Mouse (Mus musculus): Measurements from ENCODE around the gene Hpcal1. TPM values are rescaled to one million over a fixed set of nuclear protein-coding genes. Genes with fewer than 3 reads are reported as not detected.

Gene Hpcal1
- polyA plus RNA-seq, 1 experiment from 2014 or later, result 39.1 TPM

GRCm38 (mm10) chr12:17703866-17704265 is 13.2 kb downstream of the Hpcal1 start:
- no peak overlapping the region for H3K4me2 ChIP-seq
- no peak for DNase-seq (ENCODE audit: low spot score, missing footprints)
- ATAC-seq (ENCODE audit: low FRiP score), result no peak
- H3K4me1 ChIP-seq (ENCODE audit: control insufficient read depth, insufficient read depth, low read length), result peaks cover 21% of the 10 kb centered on the region
- H3K9me3 ChIP-seq (ENCODE audit: control insufficient read depth, low read length), result no peaks in the 10 kb centered on the region
- no peaks in the 10 kb centered on the region for H3K36me3 ChIP-seq (ENCODE audit: control insufficient read depth, insufficient read depth, low read length)
- no peak overlapping the region for H3K9ac ChIP-seq (ENCODE audit: low read length)
- H3K27me3 ChIP-seq (ENCODE audit: control insufficient read depth, insufficient read depth, low read length), result no peaks in the 10 kb centered on the region
- WGBS, result 93% methylated on average over 3 of the region's 3 CpGs
- H3K4me3 ChIP-seq (ENCODE audit: low read depth, low read length), result no peak overlapping the region
- H3K27ac ChIP-seq (ENCODE audit: low read depth, low read length), result no peak overlapping the region

- H3K36me3 ChIP-seq (ENCODE audit: control insufficient read depth, insufficient read depth, low read length), result no peaks in the 10 kb centered on the region
- H3K4me1 ChIP-seq (ENCODE audit: control insufficient read depth, insufficient read depth, low read length), result peaks cover 19% of the 10 kb centered on the region
- DNase-seq (ENCODE audit: low spot score, missing footprints), result no peak
- ATAC-seq (ENCODE audit: low FRiP score), result no peak
- H3K4me2 ChIP-seq, result no peak overlapping the region
- no peak overlapping the region for H3K9ac ChIP-seq (ENCODE audit: low read length)
- no peak overlapping the region for H3K4me3 ChIP-seq (ENCODE audit: low read depth, low read length)
- H3K27ac ChIP-seq (ENCODE audit: low read depth, low read length), result no peak overlapping the region
- H3K9me3 ChIP-seq (ENCODE audit: control insufficient read depth, low read length), result no peaks in the 10 kb centered on the region
- no peaks in the 10 kb centered on the region for H3K27me3 ChIP-seq (ENCODE audit: control insufficient read depth, insufficient read depth, low read length)
Measured at GRCm38 (mm10) chr12:17707472-17707871, 16.8 kb downstream of the Hpcal1 start.

GRCm38 (mm10) chr12:17709451-17709850 is 18.8 kb downstream of the Hpcal1 start:
- WGBS, result 15% methylated on average over 4 of the region's 4 CpGs
- Histone ChIP-seq H3K27me3 (ENCODE audit: control insufficient read depth, insufficient read depth, low read length) (no peaks in the 10 kb centered on the region), H3K4me2 (no peak overlapping the region), H3K36me3 (ENCODE audit: control insufficient read depth, insufficient read depth, low read length) (no peaks in the 10 kb centered on the region), H3K4me3 (ENCODE audit: low read depth, low read length) (no peak overlapping the region), H3K4me1 (ENCODE audit: control insufficient read depth, insufficient read depth, low read length) (peaks cover 19% of the 10 kb centered on the region), H3K9ac (ENCODE audit: low read length) (no peak overlapping the region), H3K27ac (ENCODE audit: low read depth, low read length) (no peak overlapping the region), H3K9me3 (ENCODE audit: control insufficient read depth, low read length) (no peaks in the 10 kb centered on the region)
- DNase-seq (ENCODE audit: low spot score, missing footprints) (peak; percentile 93), ATAC-seq (ENCODE audit: low FRiP score) (peak; percentile 90)

- Histone ChIP-seq H3K9me3 (ENCODE audit: control insufficient read depth, low read length) (no peaks in the 10 kb centered on the region), H3K27ac (ENCODE audit: low read depth, low read length) (no peak overlapping the region), H3K9ac (ENCODE audit: low read length) (no peak overlapping the region), H3K4me1 (ENCODE audit: control insufficient read depth, insufficient read depth, low read length) (peaks cover 19% of the 10 kb centered on the region), H3K4me3 (ENCODE audit: low read depth, low read length) (no peak overlapping the region), H3K36me3 (ENCODE audit: control insufficient read depth, insufficient read depth, low read length) (no peaks in the 10 kb centered on the region), H3K27me3 (ENCODE audit: control insufficient read depth, insufficient read depth, low read length) (no peaks in the 10 kb centered on the region), H3K4me2 (no peak overlapping the region)
- ATAC-seq (ENCODE audit: low FRiP score) (peak; percentile 43), DNase-seq (ENCODE audit: low spot score, missing footprints) (no peak)
- WGBS, result 73% methylated on average over 17 of the region's 17 CpGs
Measured at GRCm38 (mm10) chr12:17709926-17710746, 19.5 kb downstream of the Hpcal1 start.

- ATAC-seq (ENCODE audit: low FRiP score) (no peak), DNase-seq (ENCODE audit: low spot score, missing footprints) (no peak)
- 54% methylated on average over 3 of the region's 3 CpGs for WGBS
- Histone ChIP-seq H3K27me3 (ENCODE audit: control insufficient read depth, insufficient read depth, low read length) (no peaks in the 10 kb centered on the region), H3K36me3 (ENCODE audit: control insufficient read depth, insufficient read depth, low read length) (no peaks in the 10 kb centered on the region), H3K4me2 (no peak overlapping the region), H3K4me1 (ENCODE audit: control insufficient read depth, insufficient read depth, low read length) (peaks cover 19% of the 10 kb centered on the region), H3K9ac (ENCODE audit: low read length) (no peak overlapping the region), H3K4me3 (ENCODE audit: low read depth, low read length) (no peak overlapping the region), H3K27ac (ENCODE audit: low read depth, low read length) (no peak overlapping the region), H3K9me3 (ENCODE audit: control insufficient read depth, low read length) (no peaks in the 10 kb centered on the region)
Measured at GRCm38 (mm10) chr12:17710747-17711092, 20.1 kb downstream of the Hpcal1 start.

GRCm38 (mm10) chr12:17711731-17712388 is 21.2 kb downstream of the Hpcal1 start:
- no peak overlapping the region for H3K9ac ChIP-seq (ENCODE audit: low read length)
- H3K4me3 ChIP-seq (ENCODE audit: low read depth, low read length), result no peak overlapping the region
- ATAC-seq (ENCODE audit: low FRiP score), result no peak
- H3K27ac ChIP-seq (ENCODE audit: low read depth, low read length), result no peak overlapping the region
- H3K4me1 ChIP-seq (ENCODE audit: control insufficient read depth, insufficient read depth, low read length), result peaks cover 19% of the 10 kb centered on the region
- H3K4me2 ChIP-seq, result no peak overlapping the region
- 81% methylated on average over 6 of the region's 6 CpGs for WGBS
- H3K36me3 ChIP-seq (ENCODE audit: control insufficient read depth, insufficient read depth, low read length), result no peaks in the 10 kb centered on the region
- DNase-seq (ENCODE audit: low spot score, missing footprints), result no peak
- no peaks in the 10 kb centered on the region for H3K9me3 ChIP-seq (ENCODE audit: control insufficient read depth, low read length)
- H3K27me3 ChIP-seq (ENCODE audit: control insufficient read depth, insufficient read depth, low read length), result no peaks in the 10 kb centered on the region

GRCm38 (mm10) chr12:17712571-17712970 is 21.9 kb downstream of the Hpcal1 start:
- H3K36me3 ChIP-seq (ENCODE audit: control insufficient read depth, insufficient read depth, low read length), result no peaks in the 10 kb centered on the region
- ATAC-seq (ENCODE audit: low FRiP score) (no peak), DNase-seq (ENCODE audit: low spot score, missing footprints) (no peak)
- no peak overlapping the region for H3K4me2 ChIP-seq
- no peaks in the 10 kb centered on the region for H3K27me3 ChIP-seq (ENCODE audit: control insufficient read depth, insufficient read depth, low read length)
- no peaks in the 10 kb centered on the region for H3K9me3 ChIP-seq (ENCODE audit: control insufficient read depth, low read length)
- 56% methylated on average over 1 of the region's 1 CpGs for WGBS
- H3K9ac ChIP-seq (ENCODE audit: low read length), result no peak overlapping the region
- H3K4me3 ChIP-seq (ENCODE audit: low read depth, low read length), result no peak overlapping the region
- no peak overlapping the region for H3K27ac ChIP-seq (ENCODE audit: low read depth, low read length)
- peaks cover 19% of the 10 kb centered on the region for H3K4me1 ChIP-seq (ENCODE audit: control insufficient read depth, insufficient read depth, low read length)

- Histone ChIP-seq H3K4me2 (no peak overlapping the region), H3K27ac (ENCODE audit: low read depth, low read length) (no peak overlapping the region), H3K36me3 (ENCODE audit: control insufficient read depth, insufficient read depth, low read length) (no peaks in the 10 kb centered on the region), H3K9me3 (ENCODE audit: control insufficient read depth, low read length) (no peaks in the 10 kb centered on the region), H3K4me1 (ENCODE audit: control insufficient read depth, insufficient read depth, low read length) (no peaks in the 10 kb centered on the region), H3K4me3 (ENCODE audit: low read depth, low read length) (no peak overlapping the region), H3K27me3 (ENCODE audit: control insufficient read depth, insufficient read depth, low read length) (no peaks in the 10 kb centered on the region), H3K9ac (ENCODE audit: low read length) (no peak overlapping the region)
- no peak for ATAC-seq (ENCODE audit: low FRiP score)
- WGBS, result 93% methylated on average over 4 of the region's 4 CpGs
- no peak for DNase-seq (ENCODE audit: low spot score, missing footprints)
Measured at GRCm38 (mm10) chr12:17715720-17716478, 25.2 kb downstream of the Hpcal1 start.

GRCm38 (mm10) chr12:17717257-17717656 is 26.6 kb downstream of the Hpcal1 start:
- no peaks in the 10 kb centered on the region for H3K4me1 ChIP-seq (ENCODE audit: control insufficient read depth, insufficient read depth, low read length)
- DNase-seq (ENCODE audit: low spot score, missing footprints), result no peak
- no peaks in the 10 kb centered on the region for H3K36me3 ChIP-seq (ENCODE audit: control insufficient read depth, insufficient read depth, low read length)
- no peak for ATAC-seq (ENCODE audit: low FRiP score)
- WGBS, result 82% methylated on average over 1 of the region's 1 CpGs
- no peak overlapping the region for H3K4me2 ChIP-seq
- H3K27me3 ChIP-seq (ENCODE audit: control insufficient read depth, insufficient read depth, low read length), result no peaks in the 10 kb centered on the region
- no peak overlapping the region for H3K27ac ChIP-seq (ENCODE audit: low read depth, low read length)
- no peak overlapping the region for H3K9ac ChIP-seq (ENCODE audit: low read length)
- H3K4me3 ChIP-seq (ENCODE audit: low read depth, low read length), result no peak overlapping the region
- no peaks in the 10 kb centered on the region for H3K9me3 ChIP-seq (ENCODE audit: control insufficient read depth, low read length)

Measured in midbrain, embryonic 11.5 days (tissue).